ENCODE assay signal across 31 mouse cellular contexts in the genomic region with DNA sequence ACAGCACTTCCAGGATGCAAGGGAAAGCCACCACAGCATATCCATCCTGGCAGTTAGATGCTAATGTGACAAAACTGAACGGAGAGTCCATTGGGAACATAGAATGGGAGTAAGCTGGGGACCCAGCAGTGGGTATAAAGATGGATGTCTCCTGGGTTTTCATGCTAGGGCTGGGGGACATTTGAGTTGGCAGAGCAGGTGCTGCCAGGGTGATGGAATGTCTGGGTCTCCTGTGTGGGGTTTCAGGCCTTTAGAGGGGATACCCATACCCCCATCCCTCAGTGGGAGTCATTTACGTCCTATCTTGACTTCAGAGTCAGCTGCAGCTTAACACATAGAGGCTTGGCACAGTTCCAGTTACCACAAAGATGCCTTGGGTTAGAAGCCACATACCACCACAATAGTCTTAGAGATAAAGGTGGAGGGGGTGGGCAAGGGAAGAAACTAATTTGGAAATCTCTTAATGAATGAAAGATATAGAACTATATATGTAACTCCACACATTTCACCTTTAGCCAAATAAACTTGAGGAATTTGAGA. TPM values are rescaled to one million over a fixed set of nuclear protein-coding genes. Genes with fewer than 3 reads are reported as not detected.
DNase-seq lines count a peak whose midpoint lies in the region; ATAC-seq and TF ChIP-seq lines count a peak whose summit lies in the region.
"Had no signal": no experiment of that assay in that cellular context is flagged by ENCODE, and none has a peak within 500 bp of the region (broad histone marks: within the 10 kb centered on the region; RNA-seq: fewer than 3 reads in every experiment).

No protein-coding gene starts in this region.

- H3K9ac ChIP-seq in lung, embryonic 14.5 days: no peak overlapping the region
- H3K9ac ChIP-seq: embryonic facial prominence, embryonic 13.5 days; forebrain, postnatal 0 days; heart, embryonic 13.5 days; hindbrain, embryonic 15.5 days; intestine, embryonic 15.5 days; liver, embryonic 12.5 days; liver, postnatal 0 days; midbrain, embryonic 13.5 days; neural tube, embryonic 15.5 days had no signal

- TF ChIP-seq POLR2A in kidney, adult 2 months (IDR thresholded peaks at IDR 0.05; ENCODE audit: low read depth, low read length): no peak

- no peak overlapping the region for H3K27ac ChIP-seq in lung, embryonic 14.5 days (ENCODE audit: low read depth)
- no peak overlapping the region for H3K27ac ChIP-seq in kidney, adult 2 months (ENCODE audit: insufficient read depth, low read depth, low read length)
- H3K27ac ChIP-seq: embryonic facial prominence, embryonic 13.5 days; heart, embryonic 13.5 days; hindbrain, embryonic 10.5 days; hindbrain, embryonic 15.5 days; intestine, embryonic 15.5 days; kidney, postnatal 0 days; liver, embryonic 12.5 days; midbrain, embryonic 13.5 days; neural tube, embryonic 15.5 days had no signal

- H3K4me3 ChIP-seq in lung, embryonic 14.5 days (ENCODE audit: low read depth, low read length): no peak overlapping the region
- no peak overlapping the region for H3K4me3 ChIP-seq in G1E (ENCODE audit: low read depth, low read length)
- H3K4me3 ChIP-seq in kidney, adult 2 months (ENCODE audit: insufficient read depth, low read depth, low read length): no peak overlapping the region
- H3K4me3 ChIP-seq: embryonic facial prominence, embryonic 13.5 days; erythroblast, embryonic 14.5 days; heart, embryonic 13.5 days; hindbrain, embryonic 10.5 days; hindbrain, embryonic 15.5 days; intestine, embryonic 15.5 days; liver, embryonic 12.5 days; megakaryocyte, embryonic 14.5 days; midbrain, embryonic 13.5 days; neural tube, embryonic 15.5 days had no signal

- 40% methylated on average over 2 of the region's 2 CpGs for WGBS in lung, embryonic 14.5 days
- WGBS in kidney, adult 2 months: 80% methylated on average over 2 of the region's 2 CpGs

- no peak overlapping the region for H3K4me2 ChIP-seq in lung, embryonic 14.5 days
- H3K4me2 ChIP-seq: embryonic facial prominence, embryonic 13.5 days; heart, embryonic 13.5 days; hindbrain, embryonic 15.5 days; intestine, embryonic 15.5 days; liver, embryonic 12.5 days; midbrain, embryonic 13.5 days; neural tube, embryonic 15.5 days had no signal

- DNase-seq in lung, embryonic 14.5 days: peak; percentile 24
- DNase-seq in lung, postnatal 25 days (ENCODE audit: low spot score): no peak
- DNase-seq in G1E (ENCODE audit: low spot score): no peak
- no peak for DNase-seq in urinary bladder, adult 2 months (ENCODE audit: low spot score)
- DNase-seq in adrenal gland, postnatal 4 days (ENCODE audit: low spot score in 2 of 2): no peak
- no peak for DNase-seq in kidney, adult 2 months
- DNase-seq: adrenal gland, postnatal 14 days; cerebellum, adult 8-10 months; embryo, embryonic 11 days; forebrain, postnatal 0 days; heart, postnatal 10 days; kidney, adult 8-10 months; layer of hippocampus, postnatal 36 days; left cerebral cortex, postnatal 4 days; liver, postnatal 0 days; lung, postnatal 14 days; retina, postnatal 1 day; right cerebral cortex, postnatal 14 days had no signal

- H3K27me3 ChIP-seq in lung, embryonic 14.5 days (ENCODE audit: insufficient read depth, low read length): no peaks in the 10 kb centered on the region
- no peaks in the 10 kb centered on the region for H3K27me3 ChIP-seq in G1E (ENCODE audit: insufficient read depth, low read length)
- no peaks in the 10 kb centered on the region for H3K27me3 ChIP-seq in kidney, adult 2 months (replicated peaks; ENCODE audit: control insufficient read depth, insufficient read depth, low read length)
- H3K27me3 ChIP-seq: embryonic facial prominence, embryonic 13.5 days; heart, embryonic 13.5 days; hindbrain, embryonic 15.5 days; intestine, embryonic 15.5 days; liver, embryonic 12.5 days; midbrain, embryonic 13.5 days; neural tube, embryonic 15.5 days had no signal

- no peaks in the 10 kb centered on the region for H3K9me3 ChIP-seq in lung, embryonic 14.5 days (ENCODE audit: low read depth, low read length)
- peaks cover 4% of the 10 kb centered on the region for H3K9me3 ChIP-seq in G1E (replicated peaks)
- H3K9me3 ChIP-seq: embryonic facial prominence, embryonic 13.5 days; heart, embryonic 13.5 days; hindbrain, embryonic 10.5 days; hindbrain, embryonic 15.5 days; intestine, embryonic 15.5 days; liver, embryonic 12.5 days; megakaryocyte, embryonic 14.5 days; midbrain, embryonic 13.5 days; neural tube, embryonic 15.5 days had no signal

- TF ChIP-seq CTCF in lung, embryonic 14.5 days (IDR thresholded peaks at IDR 0.05; ENCODE audit: low read depth): no peak
- TF ChIP-seq CTCF in G1E (IDR thresholded peaks at IDR 0.05; ENCODE audit: low read depth, low read length): no peak
- no peak for TF ChIP-seq CTCF in kidney, adult 2 months (conservative IDR thresholded peaks at IDR 0.05; ENCODE audit: insufficient read depth, insufficient read length, low read depth, low read length)

- no peaks in the 10 kb centered on the region for H3K36me3 ChIP-seq in lung, embryonic 14.5 days (ENCODE audit: insufficient read depth)
- H3K36me3 ChIP-seq in G1E (replicated peaks): no peaks in the 10 kb centered on the region
- H3K36me3 ChIP-seq in kidney, adult 2 months (ENCODE audit: control insufficient read depth, insufficient read depth, low read length): no peaks in the 10 kb centered on the region
- H3K36me3 ChIP-seq: embryonic facial prominence, embryonic 13.5 days; heart, embryonic 13.5 days; hindbrain, embryonic 10.5 days; hindbrain, embryonic 15.5 days; intestine, embryonic 15.5 days; liver, embryonic 12.5 days; midbrain, embryonic 13.5 days; neural tube, embryonic 15.5 days had no signal

- H3K4me1 ChIP-seq in lung, embryonic 14.5 days (ENCODE audit: insufficient read depth): no peaks in the 10 kb centered on the region
- H3K4me1 ChIP-seq in G1E (ENCODE audit: insufficient read depth, low read depth, low read length): no peaks in the 10 kb centered on the region
- H3K4me1 ChIP-seq in kidney, adult 2 months (ENCODE audit: control insufficient read depth, insufficient read depth, low read length): peaks cover 3% of the 10 kb centered on the region; the same call in 1 of the 2 replicates
- H3K4me1 ChIP-seq: hindbrain, embryonic 15.5 days; liver, embryonic 12.5 days had no signal

- no peak for ATAC-seq in lung, embryonic 14.5 days (ENCODE audit: insufficient read depth)
- ATAC-seq in G1E (ENCODE audit: extremely low read depth, insufficient number of reproducible peaks, low FRiP score, poor library complexity, severe bottlenecking): peak; percentile 28; the same call in 1 of the 2 replicates
- ATAC-seq in common myeloid progenitor, adult 5-6 weeks (replicated peaks; ENCODE audit: low read depth, poor library complexity, severe bottlenecking): peak; percentile 55
- ATAC-seq: forebrain, postnatal 0 days; intestine, embryonic 15.5 days; liver, embryonic 12.5 days; liver, postnatal 0 days; midbrain, embryonic 13.5 days; Patski had no signal

RNA-seq across cellular contexts. Expression of a gene that starts 25.2 kb away (rescaled TPM):
- polyA plus RNA-seq in lung, embryonic 14.5 days (2014; fragmentation: Nextera tagmentation; extraction: Ambion mirVana): 0.47 and 1.1 TPM in 2 replicates
- total RNA-seq in G1E (2014; fragmentation: Nextera tagmentation) (not detected in 2 replicates), G1E (2017) (not detected in 2 replicates)
- not detected in 2 replicates for polyA plus RNA-seq in G1E (2012)
- total RNA-seq in common myeloid progenitor, adult 5-6 weeks (2017): 63.5 and 64.7 TPM in 2 replicates
- 4.6 and 5.6 TPM in 2 replicates for polyA plus RNA-seq in urinary bladder, adult 2 months (2012; rRNA removed)
- total RNA-seq in adrenal gland, postnatal 4 days (2021): 1 to 10 TPM; 2.0 to 2.9 TPM
- polyA plus RNA-seq in kidney, adult 2 months (2012; rRNA removed): 1.2 and 4.7 TPM in 2 replicates
- polyA plus RNA-seq: Patski had no signal

RNA-seq across cellular contexts. Expression of a gene that starts 54.3 kb away (rescaled TPM):
- polyA plus RNA-seq in lung, embryonic 14.5 days (2014; fragmentation: Nextera tagmentation; extraction: Ambion mirVana): 96.4 and 103 TPM in 2 replicates
- total RNA-seq in G1E (2014; fragmentation: Nextera tagmentation) (5.9 and 17.6 TPM in 2 replicates), G1E (2017) (51.5 and 57.0 TPM in 2 replicates)
- polyA plus RNA-seq in G1E (2012): 16.3 and 26.3 TPM in 2 replicates
- total RNA-seq in common myeloid progenitor, adult 5-6 weeks (2017): 36.6 and 67.0 TPM in 2 replicates
- 18.8 and 23.3 TPM in 2 replicates for polyA plus RNA-seq in urinary bladder, adult 2 months (2012; rRNA removed)
- total RNA-seq in adrenal gland, postnatal 4 days (2021): 100 to 1,000 TPM; 337 to 380 TPM
- polyA plus RNA-seq in kidney, adult 2 months (2012; rRNA removed): 17.5 and 20.5 TPM in 2 replicates
